Mouse (Mus musculus) embryonic fibroblast, embryonic 13.5 days (primary cell): ENCODE measurements around the gene Zfpm1. TPM values are rescaled to one million over a fixed set of nuclear protein-coding genes. Genes with fewer than 3 reads are reported as not detected.

Source experiments
- H3K27ac ChIP-seq: 2 replicates; pipeline ENCODE4 v1.5.1; 2012; ENCODE audit warnings: low read length, control low read depth, inconsistent platforms; ENCODE audit not compliant: insufficient read depth
- H3K4me1 ChIP-seq: 2 replicates; pipeline ENCODE4 v1.6.1; 2011; ENCODE audit warnings: low read length; ENCODE audit not compliant: control insufficient read depth, insufficient read depth
- H3K4me3 ChIP-seq: 2 replicates; pipeline ENCODE4 v1.5.1; 2011; ENCODE audit warnings: mild to moderate bottlenecking, control low read depth, low read length; ENCODE audit not compliant: insufficient read depth
- CTCF ChIP-seq: IDR thresholded peaks from 2 replicates; pipeline ENCODE4 v1.5.1; 2011; ENCODE audit warnings: mild to moderate bottlenecking, control low read depth, low read length, moderate library complexity, borderline replicate concordance; ENCODE audit not compliant: insufficient read depth
- POLR2A ChIP-seq: IDR thresholded peaks from 2 replicates; pipeline ENCODE4 v1.6.1; 2011; ENCODE audit warnings: low read depth, mild to moderate bottlenecking, control low read depth, low read length, moderate library complexity
- polyA plus RNA-seq: library from polyadenylated mRNA; stranded (reverse); fragments of >200 nt; gene quantifications from 2 replicates; pipeline ENCODE4 v1.2.4, GENCODE M21; 2011; ENCODE audit warnings: low read depth; ENCODE audit not compliant: missing spikeins, insufficient read length

Gene Zfpm1
- polyA plus RNA-seq, 1 experiment, result 10.3 TPM

- H3K27ac ChIP-seq, result no peak overlapping the region
- TF ChIP-seq POLR2A, result no peak
- H3K4me1 ChIP-seq, result peaks cover 10% of the 10 kb centered on the region
- no peak overlapping the region for H3K4me3 ChIP-seq
Measured at GRCm38 (mm10) chr8:122371706-122372105, 89.8 kb downstream of the Zfpm1 start.

GRCm38 (mm10) chr8:122375320-122375719, 93.4 kb downstream of the Zfpm1 start:
- Histone ChIP-seq H3K4me1 (peaks cover 8% of the 10 kb centered on the region), H3K27ac (no peak overlapping the region), H3K4me3 (peak overlapping the region; percentile 56; the same call in 1 of the 2 replicates)
- TF ChIP-seq POLR2A (no peak), CTCF (no peak)

GRCm38 (mm10) chr8:122375751-122376364, 93.9 kb downstream of the Zfpm1 start:
- H3K27ac ChIP-seq, result peak overlapping the region; percentile 68; the same call in 1 of the 2 replicates
- peaks cover 8% of the 10 kb centered on the region for H3K4me1 ChIP-seq
- peak overlapping the region; percentile 56 for H3K4me3 ChIP-seq
- TF ChIP-seq POLR2A, result no peak
- TF ChIP-seq CTCF, result no peak

DNA sequence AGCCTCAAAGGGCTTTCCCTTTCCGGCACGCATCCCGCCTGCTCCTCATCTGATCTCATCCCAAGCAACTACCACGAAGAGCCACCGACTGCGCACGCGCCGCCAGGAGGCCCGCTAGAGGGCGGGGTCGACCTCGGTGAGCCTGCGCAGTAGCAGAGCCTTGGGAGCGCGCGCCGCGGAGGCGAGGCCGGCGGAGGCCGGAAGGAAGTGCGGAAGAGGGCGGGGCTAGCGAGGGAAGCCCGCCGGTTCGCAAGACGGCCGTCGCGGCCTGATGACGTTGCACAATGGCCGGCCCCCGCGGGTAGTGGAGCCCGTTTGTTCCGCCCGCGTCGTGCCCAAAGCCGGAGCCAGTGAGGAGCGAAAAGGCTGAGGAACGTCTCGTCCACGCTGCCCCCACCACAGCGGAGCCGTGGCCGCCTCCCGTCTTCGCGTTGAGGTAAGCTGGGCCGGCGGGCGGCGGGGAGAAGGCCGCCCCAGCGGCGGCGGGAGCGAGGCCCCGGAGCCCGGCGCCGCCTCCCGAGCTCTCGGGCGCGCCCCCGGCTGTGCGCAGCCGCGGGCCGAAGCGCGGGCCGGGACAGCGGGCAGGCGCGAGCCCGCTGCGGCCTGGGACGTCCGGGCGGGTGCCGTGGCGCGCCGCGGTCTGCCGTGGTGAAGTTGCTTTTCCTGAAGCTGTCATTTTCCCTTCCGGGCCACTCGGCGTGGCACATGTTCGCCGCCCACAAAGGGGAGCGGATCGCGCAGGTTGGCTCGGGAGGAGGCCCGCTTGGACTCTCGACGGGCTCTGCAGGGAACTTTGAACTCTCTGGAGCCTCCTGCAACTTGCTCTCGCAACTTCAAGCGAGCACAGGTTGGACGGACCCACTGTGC, 94.7 kb downstream of the Zfpm1 start, which contains the start of gene Zc3h18:
TSS of gene Zc3h18 (plus strand) at position 245 of the 867 bp plus-strand sequence.
- Histone ChIP-seq H3K27ac (peak within 1 kb of the TSS; percentile 94), H3K4me1 (peaks cover 8% of the 10 kb centered on the region), H3K4me3 (peak within 1 kb of the TSS; percentile 85)
- TF ChIP-seq CTCF (no peak), POLR2A (peak; percentile 96)

- H3K4me1 ChIP-seq, result peaks cover 3% of the 10 kb centered on the region; the same call in 1 of the 2 replicates
- no peak overlapping the region for H3K27ac ChIP-seq
- H3K4me3 ChIP-seq, result no peak overlapping the region
- no peak for TF ChIP-seq POLR2A
Measured at GRCm38 (mm10) chr8:122383039-122383438, 101.1 kb downstream of the Zfpm1 start.

Other genes starting within 250 kb of the Zfpm1 start
- not detected in 2 replicates for gene Trhr2, start 78.6 kb downstream of the Zfpm1 start, polyA plus RNA-seq
- gene Zc3h18, start 94.5 kb downstream of the Zfpm1 start, polyA plus RNA-seq, result 43.3 and 44.5 TPM in 2 replicates
- not detected in 2 replicates for gene Il17c, start 139.9 kb downstream of the Zfpm1 start, polyA plus RNA-seq
- gene Cyba, start 150.8 kb downstream of the Zfpm1 start, polyA plus RNA-seq, result 133 and 158 TPM in 2 replicates
- gene Mvd, start 161.3 kb downstream of the Zfpm1 start, polyA plus RNA-seq, result 18.1 and 22.0 TPM in 2 replicates
- gene Snai3, start 178.6 kb downstream of the Zfpm1 start, polyA plus RNA-seq, result not detected in 2 replicates
- gene Rnf166, start 193.9 kb downstream of the Zfpm1 start, polyA plus RNA-seq, result 38.9 and 39.0 TPM in 2 replicates
- gene Ctu2, start 194.0 kb downstream of the Zfpm1 start, polyA plus RNA-seq, result 36.0 and 37.2 TPM in 2 replicates